Mouse (Mus musculus) testis, adult 2 months (tissue): Measurements from ENCODE around the gene Arel1.

ENCODE experiments used
- CTCF ChIP-seq: fragments of 200-500 bp; IDR thresholded peaks from 2 replicates; pipeline ENCODE4 v1.5.1; 2012; ENCODE audit warnings: low read depth, mild to moderate bottlenecking, inconsistent platforms, low read length, moderate library complexity; ENCODE audit not compliant: control insufficient read depth, insufficient read depth, insufficient replicate concordance
- POLR2A ChIP-seq: fragments of 200-500 bp; IDR thresholded peaks from 2 replicates; pipeline ENCODE4 v1.6.1; 2012; ENCODE audit warnings: low read depth, mild to moderate bottlenecking, inconsistent platforms, low read length, moderate library complexity; ENCODE audit not compliant: control insufficient read depth

GRCm38 (mm10) chr12:84958794-84959356 is 11.8 kb downstream of the Arel1 start:
- TF ChIP-seq POLR2A (no peak), CTCF (no peak)
